Mouse (Mus musculus): Measurements from ENCODE around the gene Usp20. TPM values are rescaled to one million over a fixed set of nuclear protein-coding genes. Genes with fewer than 3 reads are reported as not detected.

Usp20 gene
- polyA plus RNA-seq, 1 experiment from 2014 or later: 16.5 TPM

DNA sequence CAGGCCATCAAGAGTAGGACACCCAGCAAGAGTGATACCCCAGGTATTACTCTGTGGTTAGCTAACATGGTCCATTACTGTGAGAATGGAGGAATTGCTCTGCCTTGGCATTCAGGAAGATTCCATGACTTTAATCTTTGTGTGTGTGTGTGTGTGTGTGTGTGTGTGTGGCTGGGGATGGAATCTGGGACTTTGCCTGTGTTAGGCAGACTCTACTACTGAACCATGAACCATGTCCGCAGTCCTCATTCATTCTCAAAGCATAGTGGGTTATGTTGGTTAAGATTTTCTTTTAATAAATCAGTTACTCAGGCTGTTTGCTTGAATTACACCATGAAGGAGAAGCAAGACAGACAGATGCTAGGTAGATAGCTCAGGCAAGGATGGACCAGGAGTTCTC lies 61.8 kb downstream of the Usp20 start:
- Histone ChIP-seq H3K36me3 (ENCODE audit: control insufficient read depth, insufficient read depth, low read length) (peaks cover 6% of the 10 kb centered on the region), H3K4me3 (ENCODE audit: low read length) (no peak overlapping the region), H3K4me1 (replicated peaks; ENCODE audit: control insufficient read depth, insufficient read depth, low read length) (no peaks in the 10 kb centered on the region), H3K9ac (ENCODE audit: low read length) (no peak overlapping the region), H3K27ac (ENCODE audit: low read length) (no peak overlapping the region), H3K4me2 (ENCODE audit: low read depth, low read length) (no peak overlapping the region), H3K9me3 (ENCODE audit: control insufficient read depth, low read length) (no peaks in the 10 kb centered on the region), H3K27me3 (ENCODE audit: control insufficient read depth, insufficient read depth, low read depth, low read length) (no peaks in the 10 kb centered on the region)
- 100% methylated on average over 1 of the region's 1 CpGs for WGBS
- no peak for ATAC-seq (ENCODE audit: low read depth)

DNA sequence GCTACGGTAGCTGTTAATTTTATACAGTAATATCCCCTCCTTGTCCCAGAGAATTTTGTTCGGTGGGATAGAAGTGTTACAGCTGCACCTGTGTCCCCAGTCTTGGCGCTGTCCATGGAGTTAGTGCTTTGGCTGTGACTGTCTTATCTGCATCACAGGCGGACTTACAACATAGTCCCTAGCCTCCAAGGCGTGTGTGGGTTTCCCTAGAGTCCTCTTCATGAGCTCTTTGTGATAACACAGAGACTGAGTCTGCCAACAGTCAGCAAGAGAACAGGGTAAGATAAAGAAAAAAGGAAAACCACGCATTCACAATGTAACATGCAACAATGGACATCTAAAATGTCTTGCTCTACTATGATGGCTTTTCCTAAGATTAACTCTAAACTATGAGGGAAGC lies 66.0 kb downstream of the Usp20 start:
- WGBS: 87% methylated on average over 6 of the region's 6 CpGs
- no peaks in the 10 kb centered on the region for H3K9me3 ChIP-seq (ENCODE audit: control insufficient read depth, low read length)
- H3K27me3 ChIP-seq (ENCODE audit: control insufficient read depth, insufficient read depth, low read depth, low read length): no peaks in the 10 kb centered on the region
- no peak overlapping the region for H3K9ac ChIP-seq (ENCODE audit: low read length)
- H3K4me2 ChIP-seq (ENCODE audit: low read depth, low read length): no peak overlapping the region
- no peaks in the 10 kb centered on the region for H3K36me3 ChIP-seq (ENCODE audit: control insufficient read depth, insufficient read depth, low read length)
- H3K27ac ChIP-seq (ENCODE audit: low read length): no peak overlapping the region
- no peak for ATAC-seq (ENCODE audit: low read depth)
- no peaks in the 10 kb centered on the region for H3K4me1 ChIP-seq (replicated peaks; ENCODE audit: control insufficient read depth, insufficient read depth, low read length)
- no peak overlapping the region for H3K4me3 ChIP-seq (ENCODE audit: low read length)

DNA sequence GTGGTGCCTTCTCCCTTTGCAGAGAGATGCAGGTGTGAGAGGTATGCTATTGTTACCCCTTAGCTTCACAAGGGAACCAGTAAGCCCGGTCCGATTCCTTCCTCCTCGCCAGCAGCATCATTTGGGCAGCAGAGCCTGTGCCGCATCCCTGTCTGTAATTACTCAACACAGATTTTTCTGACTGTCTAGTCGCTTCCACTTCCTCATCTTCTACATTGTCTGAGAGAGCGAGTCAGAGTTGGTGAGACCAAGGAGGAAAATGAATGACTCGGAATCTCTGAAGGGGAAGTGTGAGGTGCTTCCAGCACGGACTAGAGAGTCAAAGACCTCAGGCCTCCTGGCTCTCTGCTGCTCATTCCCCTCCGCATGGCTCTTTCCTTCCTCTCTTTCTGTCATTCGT lies 70.4 kb downstream of the Usp20 start:
- Histone ChIP-seq H3K27ac (ENCODE audit: low read length) (no peak overlapping the region), H3K9ac (ENCODE audit: low read length) (no peak overlapping the region), H3K27me3 (ENCODE audit: control insufficient read depth, insufficient read depth, low read depth, low read length) (no peaks in the 10 kb centered on the region), H3K9me3 (ENCODE audit: control insufficient read depth, low read length) (0 out of 2 replicates have a peak, but pooled peaks cover 2% of the 10 kb centered on the region), H3K4me1 (replicated peaks; ENCODE audit: control insufficient read depth, insufficient read depth, low read length) (no peaks in the 10 kb centered on the region), H3K4me3 (ENCODE audit: low read length) (no peak overlapping the region), H3K36me3 (ENCODE audit: control insufficient read depth, insufficient read depth, low read length) (peaks cover 24% of the 10 kb centered on the region), H3K4me2 (ENCODE audit: low read depth, low read length) (no peak overlapping the region)
- WGBS: 88% methylated on average over 10 of the region's 10 CpGs
- no peak for ATAC-seq (ENCODE audit: low read depth)

DNA sequence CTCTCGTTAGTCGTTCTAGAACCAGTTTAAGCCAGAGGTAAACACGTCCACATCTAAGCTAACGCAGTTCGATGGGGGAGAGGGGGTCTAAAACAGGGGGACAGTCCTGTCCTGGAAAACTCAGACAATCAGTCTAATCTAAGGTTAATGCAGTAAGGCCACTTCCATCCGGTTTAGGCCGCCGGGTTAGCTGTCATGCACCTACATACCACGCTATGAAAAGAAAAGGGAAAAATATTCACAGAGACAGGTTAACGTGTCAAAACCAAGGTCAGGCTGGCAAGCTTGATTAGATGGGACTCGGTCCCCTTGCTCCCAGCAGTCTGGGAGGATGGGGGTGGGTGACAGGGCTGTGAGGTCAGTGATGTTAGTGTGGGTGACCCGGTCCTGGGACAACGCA lies 71.3 kb downstream of the Usp20 start:
- Histone ChIP-seq H3K36me3 (ENCODE audit: control insufficient read depth, insufficient read depth, low read length) (peaks cover 26% of the 10 kb centered on the region), H3K4me3 (ENCODE audit: low read length) (no peak overlapping the region), H3K27me3 (ENCODE audit: control insufficient read depth, insufficient read depth, low read depth, low read length) (no peaks in the 10 kb centered on the region), H3K27ac (ENCODE audit: low read length) (no peak overlapping the region), H3K9me3 (ENCODE audit: control insufficient read depth, low read length) (0 out of 2 replicates have a peak, but pooled peaks cover 2% of the 10 kb centered on the region), H3K9ac (ENCODE audit: low read length) (no peak overlapping the region), H3K4me2 (ENCODE audit: low read depth, low read length) (no peak overlapping the region), H3K4me1 (replicated peaks; ENCODE audit: control insufficient read depth, insufficient read depth, low read length) (no peaks in the 10 kb centered on the region)
- 90% methylated on average over 13 of the region's 13 CpGs for WGBS
- ATAC-seq (ENCODE audit: low read depth): no peak

DNA sequence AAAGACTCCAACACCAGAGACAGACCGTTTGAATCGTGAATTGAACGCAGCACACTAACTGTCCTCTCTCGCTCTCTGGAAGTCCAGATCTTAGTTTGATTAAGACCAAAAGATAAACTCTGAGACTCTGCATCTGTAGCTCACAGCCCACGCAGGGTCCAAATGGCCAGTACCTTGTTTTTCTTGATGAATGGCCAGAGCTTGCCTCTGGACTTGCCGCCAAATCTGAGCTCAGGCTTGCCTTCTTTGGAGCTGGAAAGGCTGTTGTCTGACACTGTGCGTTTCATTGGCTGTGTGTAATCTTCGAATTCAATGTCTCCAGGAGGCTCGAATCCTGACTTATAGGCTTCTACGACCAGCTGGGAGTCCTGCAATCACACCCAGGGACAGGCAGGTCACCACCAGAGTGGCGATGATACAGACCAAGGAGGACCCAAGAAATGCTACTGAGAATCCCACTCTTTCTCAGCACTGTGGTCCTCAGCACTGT lies 71.8 kb downstream of the Usp20 start:
- 82% methylated on average over 11 of the region's 11 CpGs for WGBS
- Histone ChIP-seq H3K36me3 (ENCODE audit: control insufficient read depth, insufficient read depth, low read length) (peaks cover 26% of the 10 kb centered on the region), H3K9me3 (ENCODE audit: control insufficient read depth, low read length) (0 out of 2 replicates have a peak, but pooled peaks cover 2% of the 10 kb centered on the region), H3K4me1 (replicated peaks; ENCODE audit: control insufficient read depth, insufficient read depth, low read length) (no peaks in the 10 kb centered on the region), H3K9ac (ENCODE audit: low read length) (no peak overlapping the region), H3K27ac (ENCODE audit: low read length) (no peak overlapping the region), H3K4me2 (ENCODE audit: low read depth, low read length) (no peak overlapping the region), H3K27me3 (ENCODE audit: control insufficient read depth, insufficient read depth, low read depth, low read length) (no peaks in the 10 kb centered on the region), H3K4me3 (ENCODE audit: low read length) (no peak overlapping the region)
- ATAC-seq (ENCODE audit: low read depth): no peak

DNA sequence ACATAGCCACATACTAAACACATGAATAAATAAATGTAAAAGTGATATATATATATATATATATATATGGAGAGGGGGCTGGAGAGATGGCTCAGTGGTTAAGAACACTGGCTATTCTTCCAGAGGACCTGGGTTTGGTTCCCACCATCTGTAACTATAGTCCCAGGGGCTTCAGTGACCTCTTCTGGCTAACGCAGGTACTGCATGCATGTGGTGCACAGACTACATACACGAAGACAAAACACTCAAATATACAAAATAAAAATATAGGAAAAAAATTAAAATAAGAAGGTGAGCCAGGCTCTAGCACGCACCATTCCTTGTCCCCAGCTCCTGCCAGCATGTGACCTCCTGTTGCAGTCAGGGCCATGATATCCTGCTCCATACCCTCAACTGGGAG lies 74.0 kb downstream of the Usp20 start:
- Histone ChIP-seq H3K4me2 (ENCODE audit: low read depth, low read length) (no peak overlapping the region), H3K4me3 (ENCODE audit: low read length) (no peak overlapping the region), H3K9ac (ENCODE audit: low read length) (no peak overlapping the region), H3K9me3 (ENCODE audit: control insufficient read depth, low read length) (0 out of 2 replicates have a peak, but pooled peaks cover 2% of the 10 kb centered on the region), H3K27ac (ENCODE audit: low read length) (no peak overlapping the region), H3K36me3 (ENCODE audit: control insufficient read depth, insufficient read depth, low read length) (peaks cover 26% of the 10 kb centered on the region), H3K4me1 (replicated peaks; ENCODE audit: control insufficient read depth, insufficient read depth, low read length) (no peaks in the 10 kb centered on the region), H3K27me3 (ENCODE audit: control insufficient read depth, insufficient read depth, low read depth, low read length) (no peaks in the 10 kb centered on the region)
- no peak for ATAC-seq (ENCODE audit: low read depth)
- 98% methylated on average over 3 of the region's 3 CpGs for WGBS

DNA sequence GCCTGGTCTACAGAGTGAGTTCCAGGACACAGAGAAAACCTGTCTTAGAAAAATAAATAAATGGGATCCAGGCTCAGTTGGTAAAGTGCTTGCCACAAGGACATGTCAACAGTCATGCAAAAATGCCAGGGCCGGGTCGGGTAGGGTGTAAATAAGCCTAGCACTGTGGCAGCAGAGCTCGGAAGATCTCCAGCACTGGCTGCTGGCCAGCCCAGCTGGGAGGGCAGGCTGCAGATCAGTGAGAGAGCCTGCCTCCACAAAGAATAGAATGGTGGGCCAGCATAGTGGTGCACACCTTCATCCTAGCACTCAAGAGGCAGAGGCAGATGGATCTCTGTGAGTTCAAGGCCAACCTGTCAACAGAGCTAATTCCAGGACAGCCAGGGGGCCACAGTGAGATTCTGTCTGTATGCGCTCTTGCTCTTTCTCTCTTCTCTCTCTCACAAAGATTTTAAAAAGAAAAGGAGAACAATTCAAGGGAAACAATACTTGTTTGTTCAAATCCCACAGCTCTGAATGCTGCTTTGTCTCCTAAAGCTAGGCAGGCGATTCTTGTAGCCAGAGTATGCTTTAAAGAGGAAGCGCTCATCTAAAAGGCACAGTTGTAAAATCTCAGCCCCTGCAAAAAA lies 75.6 kb downstream of the Usp20 start:
- H3K9me3 ChIP-seq (ENCODE audit: control insufficient read depth, low read length): 0 out of 2 replicates have a peak, but pooled peaks cover 2% of the 10 kb centered on the region
- no peaks in the 10 kb centered on the region for H3K27me3 ChIP-seq (ENCODE audit: control insufficient read depth, insufficient read depth, low read depth, low read length)
- H3K4me2 ChIP-seq (ENCODE audit: low read depth, low read length): no peak overlapping the region
- no peak for ATAC-seq (ENCODE audit: low read depth)
- H3K9ac ChIP-seq (ENCODE audit: low read length): no peak overlapping the region
- no peak overlapping the region for H3K27ac ChIP-seq (ENCODE audit: low read length)
- H3K36me3 ChIP-seq (ENCODE audit: control insufficient read depth, insufficient read depth, low read length): peaks cover 26% of the 10 kb centered on the region
- H3K4me3 ChIP-seq (ENCODE audit: low read length): no peak overlapping the region
- 72% methylated on average over 6 of the region's 6 CpGs for WGBS
- no peaks in the 10 kb centered on the region for H3K4me1 ChIP-seq (replicated peaks; ENCODE audit: control insufficient read depth, insufficient read depth, low read length)

DNA sequence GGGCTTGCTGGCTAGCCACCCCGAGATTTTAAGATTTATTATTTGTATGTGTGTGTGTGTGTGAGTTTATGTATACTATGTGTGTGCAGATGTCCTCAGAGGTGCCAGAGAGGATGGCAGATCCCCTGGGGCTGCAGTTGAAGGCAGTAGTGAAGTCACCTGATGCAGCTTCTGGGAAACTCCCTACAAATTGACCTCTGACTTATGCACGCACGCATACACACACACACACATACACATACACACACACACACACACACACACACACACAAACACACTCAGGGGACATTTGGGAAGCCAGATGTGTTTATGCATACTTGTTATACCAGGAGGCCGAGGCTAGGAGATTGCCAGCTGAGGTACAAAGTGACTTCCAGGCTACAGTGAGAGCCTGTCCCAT lies 76.4 kb downstream of the Usp20 start:
- Histone ChIP-seq H3K27me3 (ENCODE audit: control insufficient read depth, insufficient read depth, low read depth, low read length) (no peaks in the 10 kb centered on the region), H3K27ac (ENCODE audit: low read length) (no peak overlapping the region), H3K36me3 (ENCODE audit: control insufficient read depth, insufficient read depth, low read length) (peaks cover 24% of the 10 kb centered on the region), H3K4me1 (replicated peaks; ENCODE audit: control insufficient read depth, insufficient read depth, low read length) (no peaks in the 10 kb centered on the region), H3K9me3 (ENCODE audit: control insufficient read depth, low read length) (0 out of 2 replicates have a peak, but pooled peaks cover 2% of the 10 kb centered on the region), H3K4me2 (ENCODE audit: low read depth, low read length) (no peak overlapping the region), H3K4me3 (ENCODE audit: low read length) (no peak overlapping the region), H3K9ac (ENCODE audit: low read length) (no peak overlapping the region)
- no peak for ATAC-seq (ENCODE audit: low read depth)
- WGBS: 72% methylated on average over 4 of the region's 4 CpGs

DNA sequence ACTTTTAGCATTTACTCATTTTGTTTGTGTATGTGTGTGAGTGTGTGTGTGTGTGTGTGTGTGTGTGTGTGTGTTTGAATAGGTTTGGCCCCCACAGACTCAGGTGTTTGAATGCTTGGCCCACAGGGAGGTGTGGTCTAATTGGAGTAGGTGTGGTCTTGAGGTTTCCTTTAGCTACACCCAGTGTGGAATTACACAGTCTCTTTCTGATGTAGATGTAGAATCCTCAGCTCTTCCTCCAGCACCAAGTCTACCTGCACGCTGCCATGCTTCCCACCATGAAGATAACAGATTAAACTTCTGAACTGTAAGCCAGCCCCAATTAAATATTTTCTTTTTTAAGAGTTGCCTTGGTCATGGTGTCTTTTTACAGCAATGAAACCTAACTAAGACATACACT lies 78.2 kb downstream of the Usp20 start:
- no peaks in the 10 kb centered on the region for H3K27me3 ChIP-seq (ENCODE audit: control insufficient read depth, insufficient read depth, low read depth, low read length)
- no peak overlapping the region for H3K4me3 ChIP-seq (ENCODE audit: low read length)
- H3K9me3 ChIP-seq (ENCODE audit: control insufficient read depth, low read length): 0 out of 2 replicates have a peak, but pooled peaks cover 2% of the 10 kb centered on the region
- no peak overlapping the region for H3K9ac ChIP-seq (ENCODE audit: low read length)
- no peak overlapping the region for H3K27ac ChIP-seq (ENCODE audit: low read length)
- H3K36me3 ChIP-seq (ENCODE audit: control insufficient read depth, insufficient read depth, low read length): peaks cover 15% of the 10 kb centered on the region; the same call in 1 of the 2 replicates
- no peak for ATAC-seq (ENCODE audit: low read depth)
- 97% methylated on average over 1 of the region's 1 CpGs for WGBS
- H3K4me1 ChIP-seq (replicated peaks; ENCODE audit: control insufficient read depth, insufficient read depth, low read length): no peaks in the 10 kb centered on the region
- H3K4me2 ChIP-seq (ENCODE audit: low read depth, low read length): no peak overlapping the region

Data from lung, embryonic 16.5 days (tissue).